Mouse (Mus musculus) liver, adult 2 months (tissue): ENCODE measurements at regions not wholly inside any gene's neighbourhood (a gene's known extent, or its start where the extent isn't known, plus 50 kb on each side); places are given as distances from the start of the nearest gene placed in this dataset.

Experiments
- DNase-seq: peaks from one replicate; pipeline ENCODE4 v3.0.0-alpha.2; 2011; ENCODE audit warnings: low read depth, low spot score; ENCODE audit errors: extremely low read depth
- H3K27ac ChIP-seq: fragments of 200-500 bp; replicated peaks from 2 replicates; pipeline ENCODE4 v1.5.1; 2012; ENCODE audit warnings: low read depth, mild to moderate bottlenecking, control low read depth, inconsistent platforms, low read length; ENCODE audit not compliant: insufficient read depth
- H3K27me3 ChIP-seq: fragments of 200-500 bp; 2 replicates; pipeline ENCODE4 v1.6.1; 2012; ENCODE audit warnings: mild to moderate bottlenecking, moderate library complexity, low read length, inconsistent platforms; ENCODE audit not compliant: control insufficient read depth, insufficient read depth
- H3K36me3 ChIP-seq: fragments of 200-500 bp; 2 replicates; pipeline ENCODE4 v1.6.1; 2012; ENCODE audit warnings: low read length, inconsistent platforms; ENCODE audit not compliant: control insufficient read depth, insufficient read depth
- H3K4me1 ChIP-seq: fragments of 200-500 bp; 2 replicates; pipeline ENCODE4 v1.6.1; 2011; ENCODE audit warnings: low read length; ENCODE audit not compliant: control insufficient read depth, insufficient read depth
- H3K4me3 ChIP-seq: fragments of 200-500 bp; 2 replicates; pipeline ENCODE4 v1.5.1; 2011; ENCODE audit warnings: low read depth, mild to moderate bottlenecking, control low read depth, low read length, moderate library complexity; ENCODE audit not compliant: insufficient read depth
- H3K79me2 ChIP-seq: fragments of 200-500 bp; 2 replicates; pipeline ENCODE4 v1.6.1; 2012; ENCODE audit warnings: inconsistent platforms, mild to moderate bottlenecking, low read length, moderate library complexity; ENCODE audit not compliant: control insufficient read depth, insufficient read depth
- H3K9ac ChIP-seq: fragments of 200-500 bp; 2 replicates; pipeline ENCODE4 v1.6.1; 2012; ENCODE audit warnings: low read depth, mild to moderate bottlenecking, control low read depth, inconsistent platforms, low read length
- CTCF ChIP-seq: fragments of 200-500 bp; IDR thresholded peaks from 2 replicates; pipeline ENCODE4 v1.5.1; 2011; ENCODE audit warnings: low read depth, low read length, control low read depth
- POLR2A ChIP-seq: fragments of 200-500 bp; IDR thresholded peaks from 2 replicates; pipeline ENCODE4 v1.6.1; 2011; ENCODE audit warnings: low read length, control low read depth; ENCODE audit not compliant: insufficient read depth; ENCODE audit errors: extremely low read depth
- WGBS: fragments of 180-500 bp; shearing (Covaris S2); methylation state at CpG from one replicate; pipeline ENCODE4 v1.1.7; 2018; 5-methylcytosine and 5-hydroxymethylcytosine counted together

- Histone ChIP-seq H3K27ac (no peak overlapping the region), H3K36me3 (no peaks in the 10 kb centered on the region), H3K4me1 (no peaks in the 10 kb centered on the region), H3K9ac (no peak overlapping the region), H3K79me2 (no peaks in the 10 kb centered on the region), H3K4me3 (no peak overlapping the region), H3K27me3 (no peaks in the 10 kb centered on the region)
- WGBS, result 94% methylated on average over 7 of the region's 7 CpGs
- TF ChIP-seq CTCF (no peak), POLR2A (no peak)
- no peak for DNase-seq
Measured at GRCm38 (mm10) chr3:133599731-133600130, 54.8 kb upstream of the Tet2 start.

- DNase-seq, result no peak
Measured at GRCm38 (mm10) chr3:133600447-133601220, 55.7 kb upstream of the Tet2 start.

DNA sequence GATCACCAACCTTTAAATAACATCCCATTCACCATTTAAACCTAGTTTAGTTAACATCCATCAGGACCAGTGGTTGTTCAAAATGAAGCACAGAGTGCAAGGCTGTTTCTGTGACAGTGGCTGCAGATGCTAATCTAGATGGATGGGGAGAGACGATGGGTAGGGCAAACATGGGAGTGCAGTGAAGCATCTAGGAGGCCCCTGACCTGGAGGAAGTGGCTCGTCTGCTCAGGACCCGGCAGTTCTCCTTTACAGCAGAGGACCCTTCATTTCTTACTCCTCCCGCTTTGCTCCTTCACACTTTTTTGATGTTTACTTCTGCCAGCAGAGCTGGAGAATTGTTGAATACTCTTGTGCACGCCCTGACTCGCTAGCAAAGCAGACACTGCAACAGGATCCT lies 60.5 kb upstream of the Tet2 start:
- no peak overlapping the region for H3K27ac ChIP-seq
- H3K9ac ChIP-seq, result no peak overlapping the region
- 90% methylated on average over 6 of the region's 6 CpGs for WGBS
- TF ChIP-seq CTCF (no peak), POLR2A (no peak)
- H3K79me2 ChIP-seq, result no peaks in the 10 kb centered on the region
- H3K27me3 ChIP-seq, result no peaks in the 10 kb centered on the region
- H3K4me1 ChIP-seq, result no peaks in the 10 kb centered on the region
- no peak for DNase-seq
- no peak overlapping the region for H3K4me3 ChIP-seq
- no peaks in the 10 kb centered on the region for H3K36me3 ChIP-seq

More at GRCm38 (mm10) chr3:133600447-133601220, 55.7 kb upstream of the Tet2 start:
- Histone ChIP-seq H3K36me3 (no peaks in the 10 kb centered on the region), H3K79me2 (no peaks in the 10 kb centered on the region), H3K4me1 (no peaks in the 10 kb centered on the region), H3K9ac (no peak overlapping the region), H3K4me3 (no peak overlapping the region), H3K27ac (no peak overlapping the region), H3K27me3 (no peaks in the 10 kb centered on the region)
- WGBS, result 41% methylated on average over 11 of the region's 11 CpGs
- TF ChIP-seq CTCF (no peak), POLR2A (no peak)

DNA sequence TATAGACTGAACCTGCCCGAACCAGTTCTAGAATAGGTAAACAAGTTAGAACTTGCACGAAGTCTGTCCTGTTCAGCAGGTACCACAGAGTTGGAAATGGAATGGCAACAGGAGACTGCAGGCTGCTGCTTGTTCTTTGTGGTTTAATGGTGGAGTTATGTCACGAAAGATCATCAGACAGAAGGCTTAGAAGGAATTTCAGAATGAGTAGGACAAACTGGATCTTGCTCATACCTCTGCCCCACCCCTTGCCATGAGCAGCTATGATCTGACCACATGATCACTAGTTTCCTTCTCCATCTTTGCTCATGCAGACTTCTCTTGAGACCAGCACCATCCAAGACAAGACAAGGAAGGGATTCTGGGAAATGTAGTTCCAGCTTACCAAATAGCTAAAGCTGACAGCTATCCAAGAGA lies 63.9 kb upstream of the Tet2 start:
- no peaks in the 10 kb centered on the region for H3K4me1 ChIP-seq
- H3K27ac ChIP-seq, result no peak overlapping the region
- WGBS, result 82% methylated on average over 3 of the region's 3 CpGs
- H3K79me2 ChIP-seq, result no peaks in the 10 kb centered on the region
- TF ChIP-seq POLR2A (no peak), CTCF (no peak)
- H3K27me3 ChIP-seq, result no peaks in the 10 kb centered on the region
- DNase-seq, result no peak
- H3K4me3 ChIP-seq, result no peak overlapping the region
- H3K36me3 ChIP-seq, result no peaks in the 10 kb centered on the region
- no peak overlapping the region for H3K9ac ChIP-seq

- DNase-seq, result no peak
- Histone ChIP-seq H3K9ac (no peak overlapping the region), H3K27me3 (no peaks in the 10 kb centered on the region), H3K36me3 (no peaks in the 10 kb centered on the region), H3K4me1 (no peaks in the 10 kb centered on the region), H3K27ac (no peak overlapping the region), H3K79me2 (no peaks in the 10 kb centered on the region), H3K4me3 (no peak overlapping the region)
- 77% methylated on average over 12 of the region's 12 CpGs for WGBS
- TF ChIP-seq CTCF (no peak), POLR2A (no peak)
Measured at GRCm38 (mm10) chr3:133613836-133614711, 69.1 kb upstream of the Tet2 start.
